Mouse (Mus musculus): Measurements from ENCODE around the gene Als2.

Gene Als2

GRCm38 (mm10) chr1:59166232-59166905 is 70.7 kb downstream of the Als2 start:
- DNase-seq (ENCODE audit: inconsistent ontology term) = no peak

- no peak for DNase-seq (ENCODE audit: inconsistent ontology term)
Observed at GRCm38 (mm10) chr1:59163918-59164317, 73.1 kb downstream of the Als2 start.

GRCm38 (mm10) chr1:59163030-59163461 is 74.0 kb downstream of the Als2 start, which contains the start of gene Mpp4:
Gene Mpp4, minus strand, starts transcription at chr1:59163389.
- DNase-seq (ENCODE audit: inconsistent ontology term) = peak; percentile 85

GRCm38 (mm10) chr1:59162309-59163024 is 74.6 kb downstream of the Als2 start:
- no peak for DNase-seq (ENCODE audit: inconsistent ontology term)

GRCm38 (mm10) chr1:59161396-59161795 is 75.6 kb downstream of the Als2 start:
- DNase-seq (ENCODE audit: inconsistent ontology term) = no peak

- DNase-seq (ENCODE audit: inconsistent ontology term) = no peak
Observed at GRCm38 (mm10) chr1:59160871-59161270, 76.2 kb downstream of the Als2 start.

- no peak for DNase-seq (ENCODE audit: inconsistent ontology term)
Observed at GRCm38 (mm10) chr1:59159136-59159535, 77.9 kb downstream of the Als2 start.

GRCm38 (mm10) chr1:59158498-59158897 is 78.5 kb downstream of the Als2 start:
- DNase-seq (ENCODE audit: inconsistent ontology term) = no peak

- no peak for DNase-seq (ENCODE audit: inconsistent ontology term)
Observed at GRCm38 (mm10) chr1:59157846-59158245, 79.2 kb downstream of the Als2 start.

GRCm38 (mm10) chr1:59152346-59152745 is 84.7 kb downstream of the Als2 start:
- no peak for DNase-seq (ENCODE audit: inconsistent ontology term)

- no peak for DNase-seq (ENCODE audit: inconsistent ontology term)
Observed at GRCm38 (mm10) chr1:59150542-59150941, 86.5 kb downstream of the Als2 start.

- DNase-seq (ENCODE audit: inconsistent ontology term) = no peak
Observed at GRCm38 (mm10) chr1:59144543-59144942, 92.5 kb downstream of the Als2 start.

- peak; percentile 49 for DNase-seq (ENCODE audit: inconsistent ontology term)
Observed at GRCm38 (mm10) chr1:59142809-59143208, 94.2 kb downstream of the Als2 start.

- DNase-seq (ENCODE audit: inconsistent ontology term) = no peak
Observed at GRCm38 (mm10) chr1:59134419-59134818, 102.6 kb downstream of the Als2 start.

GRCm38 (mm10) chr1:59128879-59129278 is 108.2 kb downstream of the Als2 start:
- DNase-seq (ENCODE audit: inconsistent ontology term) = no peak

GRCm38 (mm10) chr1:59125558-59125957 is 111.5 kb downstream of the Als2 start:
- DNase-seq (ENCODE audit: inconsistent ontology term) = no peak

GRCm38 (mm10) chr1:59119720-59120457 is 117.1 kb downstream of the Als2 start, which contains the start of gene Tmem237:
Gene Tmem237, minus strand, starts transcription at chr1:59120408.
- DNase-seq (ENCODE audit: inconsistent ontology term) = peak; percentile 98

Data from Muller cell, postnatal 12 days (primary cell).